Mouse (Mus musculus): ENCODE data around the gene Exoc3l4.

Gene Exoc3l4

GRCm38 (mm10) chr12:111411631-111412355 is 5.0 kb upstream of the Exoc3l4 start:
- DNase-seq (ENCODE audit: low spot score in 2 of 2): no peak

GRCm38 (mm10) chr12:111412581-111413284 is 4.1 kb upstream of the Exoc3l4 start:
- DNase-seq (ENCODE audit: low spot score in 2 of 2): no peak

- peak; percentile 89 to 90 for DNase-seq (ENCODE audit: low spot score in 2 of 2)
Observed at GRCm38 (mm10) chr12:111413300-111413699, 3.5 kb upstream of the Exoc3l4 start.

GRCm38 (mm10) chr12:111419918-111420317 is 3.1 kb downstream of the Exoc3l4 start:
- DNase-seq (ENCODE audit: low spot score in 2 of 2): no peak

- no peak for DNase-seq (ENCODE audit: low spot score in 2 of 2)
Observed at GRCm38 (mm10) chr12:111420946-111421709, 4.3 kb downstream of the Exoc3l4 start.

- no peak for DNase-seq (ENCODE audit: low spot score in 2 of 2)
Observed at GRCm38 (mm10) chr12:111422852-111423251, 6.0 kb downstream of the Exoc3l4 start.

- no peak for DNase-seq (ENCODE audit: low spot score in 2 of 2)
Observed at GRCm38 (mm10) chr12:111423570-111424129, 6.8 kb downstream of the Exoc3l4 start.

- DNase-seq (ENCODE audit: low spot score in 2 of 2): no peak
Observed at GRCm38 (mm10) chr12:111424547-111424946, 7.7 kb downstream of the Exoc3l4 start.

- DNase-seq (ENCODE audit: low spot score in 2 of 2): peak; percentile 81 to 84
Observed at GRCm38 (mm10) chr12:111425258-111425657, 8.4 kb downstream of the Exoc3l4 start.

GRCm38 (mm10) chr12:111425789-111426460 is 9.1 kb downstream of the Exoc3l4 start:
- DNase-seq (ENCODE audit: low spot score in 2 of 2): peak; percentile 93 to 97

GRCm38 (mm10) chr12:111427438-111428113 is 10.8 kb downstream of the Exoc3l4 start:
- DNase-seq (ENCODE audit: low spot score in 2 of 2): no peak

GRCm38 (mm10) chr12:111428364-111428763 is 11.5 kb downstream of the Exoc3l4 start:
- DNase-seq (ENCODE audit: low spot score in 2 of 2): no peak

GRCm38 (mm10) chr12:111428961-111429911 is 12.4 kb downstream of the Exoc3l4 start:
- no peak for DNase-seq (ENCODE audit: low spot score in 2 of 2)

- DNase-seq (ENCODE audit: low spot score in 2 of 2): no peak
Observed at GRCm38 (mm10) chr12:111430049-111430867, 13.4 kb downstream of the Exoc3l4 start.

- no peak for DNase-seq (ENCODE audit: low spot score in 2 of 2)
Observed at GRCm38 (mm10) chr12:111430868-111431817, 14.3 kb downstream of the Exoc3l4 start.

GRCm38 (mm10) chr12:111432097-111432496 is 15.3 kb downstream of the Exoc3l4 start:
- DNase-seq (ENCODE audit: low spot score in 2 of 2): no peak

- no peak for DNase-seq (ENCODE audit: low spot score in 2 of 2)
Observed at GRCm38 (mm10) chr12:111432751-111433331, 16.0 kb downstream of the Exoc3l4 start.

Measured in frontal cortex, postnatal 36 days (tissue).